Mouse (Mus musculus) layer of hippocampus, postnatal 25 days (tissue): ENCODE measurements at regions not wholly inside any gene's neighbourhood (a gene's known extent, or its start where the extent isn't known, plus 50 kb on each side); places are given as distances from the start of the nearest gene placed in this dataset.
A peak's percentile ranks its signal among the peaks of the same experiment; 100 is the strongest.
"Not testable (repeated sequence)": the region's sequence is repeated elsewhere in the genome, so short reads cannot be mapped to it uniquely, and the experiment has no call there.

Experiments used
- DNase-seq, 2 experiments: peaks; one replicate each; pipeline ENCODE4 v3.0.0; 2022; ENCODE audit warnings: mixed read lengths in 2 of 2, low spot score in 1 of 2; ENCODE audit errors: extremely low spot score in 1 of 2

GRCm38 (mm10) chr9:11206829-11207228 lies 302.3 kb upstream of the Cntn5 start:
- peak in 1 of 2 experiments; percentile 6 for DNase-seq

- DNase-seq, result no peak
Measured at GRCm38 (mm10) chr9:11206267-11206666, 301.7 kb upstream of the Cntn5 start.

- DNase-seq, result no peak
Measured at GRCm38 (mm10) chr9:11192183-11192582, 287.6 kb upstream of the Cntn5 start.

GRCm38 (mm10) chr9:11145799-11146198 lies 241.2 kb upstream of the Cntn5 start:
- no peak for DNase-seq

- no peak for DNase-seq
Measured at GRCm38 (mm10) chr9:11126833-11127232, 222.3 kb upstream of the Cntn5 start.

GRCm38 (mm10) chr9:11119153-11119552 lies 214.6 kb upstream of the Cntn5 start:
- DNase-seq, result no peak

GRCm38 (mm10) chr9:11107828-11108227 lies 203.3 kb upstream of the Cntn5 start:
- DNase-seq, result not testable (repeated sequence)

- not testable (repeated sequence) for DNase-seq
Measured at GRCm38 (mm10) chr9:11107212-11107611, 202.6 kb upstream of the Cntn5 start.

- no peak for DNase-seq
Measured at GRCm38 (mm10) chr9:11106268-11106667, 201.7 kb upstream of the Cntn5 start.

GRCm38 (mm10) chr9:11103448-11103847 lies 198.9 kb upstream of the Cntn5 start:
- DNase-seq, result no peak

DNA sequence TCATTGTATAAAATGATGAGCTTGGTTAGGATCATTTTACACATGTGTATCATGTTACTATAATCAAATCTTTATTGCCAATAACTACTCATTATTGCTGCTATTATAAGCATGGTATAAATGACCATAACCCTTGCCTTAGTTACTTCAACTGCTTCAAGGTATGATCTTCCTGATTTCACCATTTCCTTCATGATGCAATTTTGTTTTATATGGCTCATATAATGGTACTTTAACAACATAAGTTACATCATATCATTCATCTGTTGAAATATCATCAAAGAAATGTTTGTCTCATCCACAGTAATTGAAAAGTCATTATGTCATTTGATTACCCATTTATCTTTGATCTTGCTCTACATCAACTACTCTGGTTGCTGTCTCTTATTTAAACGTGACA lies 188.3 kb upstream of the Cntn5 start:
- no peak for DNase-seq

- not testable (repeated sequence) for DNase-seq
Measured at GRCm38 (mm10) chr9:11067125-11067524, 162.6 kb upstream of the Cntn5 start.

DNA sequence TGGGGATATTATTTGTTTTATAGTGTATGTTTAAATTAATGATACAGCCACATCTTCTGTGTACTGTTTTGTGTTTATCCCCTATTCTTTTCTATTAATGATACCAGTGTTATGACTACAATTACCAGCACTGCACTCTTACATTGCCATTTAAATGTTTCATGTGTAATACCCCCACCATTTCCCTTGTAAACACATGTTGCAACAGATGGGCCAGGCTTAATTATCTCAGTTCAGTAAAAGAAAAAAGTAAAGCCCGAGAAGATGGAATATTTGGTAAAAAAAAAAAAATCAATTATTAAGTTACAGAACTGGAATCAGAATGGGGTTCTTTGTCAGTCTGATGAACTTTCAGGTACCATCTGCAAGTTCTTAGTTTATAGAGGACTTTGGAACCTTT lies 158.3 kb upstream of the Cntn5 start:
- no peak for DNase-seq
